Mouse (Mus musculus) small intestine, adult 2 months (tissue): ENCODE results near the gene Vps8.

Experiments used
- CTCF ChIP-seq: fragments of 200-500 bp; IDR thresholded peaks from 2 replicates; pipeline ENCODE4 v1.5.1; 2012; ENCODE audit warnings: low read depth, mild to moderate bottlenecking, control low read depth, inconsistent platforms, low read length, moderate library complexity, mixed read lengths; ENCODE audit not compliant: insufficient replicate concordance, insufficient read length; ENCODE audit errors: extremely low read depth
- POLR2A ChIP-seq: fragments of 200-500 bp; IDR thresholded peaks from 2 replicates; pipeline ENCODE4 v1.6.1; 2012; ENCODE audit warnings: low read depth, mild to moderate bottlenecking, control low read depth, inconsistent platforms, low read length, moderate library complexity

DNA sequence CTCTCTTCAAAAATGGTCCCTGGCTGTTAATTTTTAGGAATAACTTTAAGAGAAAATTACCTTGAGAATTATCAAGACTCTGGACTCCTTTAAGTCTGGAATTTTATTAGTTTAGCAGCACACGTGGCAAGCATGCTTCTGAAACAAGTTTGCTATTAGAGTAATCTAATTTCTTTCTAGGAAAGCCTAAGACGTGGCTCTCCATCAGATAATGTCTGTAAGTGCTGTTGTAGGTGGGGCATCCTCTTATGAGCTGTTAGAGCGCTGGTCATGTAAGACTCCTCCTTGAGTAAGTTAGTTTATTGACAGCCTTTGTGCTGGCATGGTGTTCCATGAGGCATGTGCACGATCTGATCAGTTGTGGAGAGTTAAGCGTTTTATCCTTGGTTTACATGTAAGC is 5.2 kb downstream of the Vps8 start:
- TF ChIP-seq CTCF: no peak
- no peak for TF ChIP-seq POLR2A
